Comparison of ENCODE assay signal across 8 mouse cellular contexts in genomic region chr8:106169017-106169933, GRCm38 (mm10). TPM values are rescaled to one million over a fixed set of nuclear protein-coding genes. Genes with fewer than 3 reads are reported as not detected.
DNase-seq lines count a peak whose midpoint lies in the region; ATAC-seq lines count a peak whose summit lies in the region.

No protein-coding gene starts in this region.

- peak overlapping the region; percentile 72 for H3K27ac ChIP-seq in intestine, embryonic 16.5 days (ENCODE audit: low read length)
- peak overlapping the region; percentile 80 for H3K27ac ChIP-seq in neural tube, embryonic 12.5 days

- DNase-seq in ovary, adult 18-20 months (ENCODE audit: low spot score): peak; percentile 26
- DNase-seq in ovary, postnatal 10 days (ENCODE audit: low spot score): no peak
- DNase-seq in cerebellum, adult 8-10 months: peak; percentile 51
- DNase-seq in gastrocnemius, postnatal 10 days: peak; percentile 37
- DNase-seq in lung, adult 18-20 months: peak; percentile 44 to 46
- DNase-seq in thymus, postnatal 10 days (ENCODE audit: low spot score in 2 of 2): peak; percentile 39

- no peaks in the 10 kb centered on the region for H3K27me3 ChIP-seq in intestine, embryonic 16.5 days (replicated peaks; ENCODE audit: control insufficient read depth, insufficient read depth, low read length)
- H3K27me3 ChIP-seq in neural tube, embryonic 12.5 days (replicated peaks): no peaks in the 10 kb centered on the region

- peaks cover 6% of the 10 kb centered on the region; the same call in 1 of the 2 replicates for H3K4me1 ChIP-seq in intestine, embryonic 16.5 days (ENCODE audit: control insufficient read depth, insufficient read depth, low read length)
- peaks cover 10% of the 10 kb centered on the region for H3K4me1 ChIP-seq in neural tube, embryonic 12.5 days

- peak; percentile 73 for ATAC-seq in intestine, embryonic 16.5 days
- peak; percentile 75 for ATAC-seq in neural tube, embryonic 12.5 days (ENCODE audit: low FRiP score, low read depth)

- WGBS in intestine, embryonic 16.5 days: under 1% methylated on average over 54 of the region's 54 CpGs
- WGBS in neural tube, embryonic 12.5 days: 2% methylated on average over 54 of the region's 54 CpGs

- peak overlapping the region; percentile 82 for H3K4me3 ChIP-seq in intestine, embryonic 16.5 days (ENCODE audit: low read length)
- peak overlapping the region; percentile 78 for H3K4me3 ChIP-seq in neural tube, embryonic 12.5 days

- H3K9me3 ChIP-seq in intestine, embryonic 16.5 days (ENCODE audit: control insufficient read depth, low read length): no peaks in the 10 kb centered on the region
- H3K9me3 ChIP-seq in neural tube, embryonic 12.5 days: no peaks in the 10 kb centered on the region

- H3K36me3 ChIP-seq in intestine, embryonic 16.5 days (ENCODE audit: control insufficient read depth, insufficient read depth, low read length): no peaks in the 10 kb centered on the region; the same call in 1 of the 2 replicates
- H3K36me3 ChIP-seq in neural tube, embryonic 12.5 days: peaks cover 2% of the 10 kb centered on the region

- H3K9ac ChIP-seq in intestine, embryonic 16.5 days (ENCODE audit: low read depth, low read length): peak overlapping the region; percentile 86
- peak overlapping the region; percentile 87 for H3K9ac ChIP-seq in neural tube, embryonic 12.5 days

- peak overlapping the region; percentile 94 for H3K4me2 ChIP-seq in intestine, embryonic 16.5 days (ENCODE audit: low read depth, low read length)
- peak overlapping the region; percentile 88 for H3K4me2 ChIP-seq in neural tube, embryonic 12.5 days (replicated peaks)

RNA-seq across cellular contexts. Expression of gene Slc7a6, which starts 0.6 kb away (rescaled TPM):
- 10 to 100 TPM in 1 of 2 experiments, 1 to 10 TPM in 1; 5.8 to 11.0 TPM for total RNA-seq in gastrocnemius, postnatal 10 days (2021)
- 24.5 and 24.6 TPM in 2 replicates for polyA plus RNA-seq in intestine, embryonic 16.5 days (2015; fragmentation: Nextera tagmentation; extraction: Ambion mirVana)
- 71.2 and 73.9 TPM in 2 replicates for polyA plus RNA-seq in neural tube, embryonic 12.5 days (2016; fragmentation: Nextera tagmentation; extraction: Ambion mirVana)

RNA-seq across cellular contexts. Expression of gene Pla2g15, which starts 19.1 kb away (rescaled TPM):
- 1 to 10 TPM; 4.7 to 6.6 TPM for total RNA-seq in gastrocnemius, postnatal 10 days (2021)
- polyA plus RNA-seq in intestine, embryonic 16.5 days (2015; fragmentation: Nextera tagmentation; extraction: Ambion mirVana): 10.1 and 10.7 TPM in 2 replicates
- 17.6 and 18.4 TPM in 2 replicates for polyA plus RNA-seq in neural tube, embryonic 12.5 days (2016; fragmentation: Nextera tagmentation; extraction: Ambion mirVana)

RNA-seq across cellular contexts. Expression of gene Esrp2, which starts 32.5 kb away (rescaled TPM):
- total RNA-seq in gastrocnemius, postnatal 10 days (2021): under 1 TPM in 1 of 2 experiments, not detected in 1; 0.07 TPM
- 35.7 and 38.9 TPM in 2 replicates for polyA plus RNA-seq in intestine, embryonic 16.5 days (2015; fragmentation: Nextera tagmentation; extraction: Ambion mirVana)
- 1.1 and 1.6 TPM in 2 replicates for polyA plus RNA-seq in neural tube, embryonic 12.5 days (2016; fragmentation: Nextera tagmentation; extraction: Ambion mirVana)

RNA-seq across cellular contexts. Expression of gene Slc7a6os, which starts 41.5 kb away (rescaled TPM):
- 10 to 100 TPM; 11.7 to 13.3 TPM for total RNA-seq in gastrocnemius, postnatal 10 days (2021)
- polyA plus RNA-seq in intestine, embryonic 16.5 days (2015; fragmentation: Nextera tagmentation; extraction: Ambion mirVana): 26.9 and 29.3 TPM in 2 replicates
- 44.1 and 46.2 TPM in 2 replicates for polyA plus RNA-seq in neural tube, embryonic 12.5 days (2016; fragmentation: Nextera tagmentation; extraction: Ambion mirVana)

RNA-seq across cellular contexts. Expression of gene Prmt7, which starts 41.5 kb away (rescaled TPM):
- 10 to 100 TPM; 23.8 to 25.5 TPM for total RNA-seq in gastrocnemius, postnatal 10 days (2021)
- polyA plus RNA-seq in intestine, embryonic 16.5 days (2015; fragmentation: Nextera tagmentation; extraction: Ambion mirVana): 45.6 and 50.3 TPM in 2 replicates
- 59.1 and 60.4 TPM in 2 replicates for polyA plus RNA-seq in neural tube, embryonic 12.5 days (2016; fragmentation: Nextera tagmentation; extraction: Ambion mirVana)

Comparison
In these comparisons a context has a peak if more than half of its experiments do, and no peak if none do; other contexts are left out.
1. RNA of gene Esrp2, which starts 32.5 kb away (polyA plus RNA-seq): 35.7 to 38.9 TPM in intestine, embryonic 16.5 days; 1.1 to 1.6 TPM in neural tube, embryonic 12.5 days; every median in the first group is over 10 times any median in the second.